Mouse (Mus musculus) CD4-positive, CD25-positive, alpha-beta regulatory T cell, adult 2 months (primary cell): ENCODE measurements around the gene Zfp385c.

Source experiments
- DNase-seq: peaks from one replicate; pipeline ENCODE4 v3.0.0-alpha.2; 2012; ENCODE audit warnings: low read depth, low spot score

The Zfp385c gene

DNA sequence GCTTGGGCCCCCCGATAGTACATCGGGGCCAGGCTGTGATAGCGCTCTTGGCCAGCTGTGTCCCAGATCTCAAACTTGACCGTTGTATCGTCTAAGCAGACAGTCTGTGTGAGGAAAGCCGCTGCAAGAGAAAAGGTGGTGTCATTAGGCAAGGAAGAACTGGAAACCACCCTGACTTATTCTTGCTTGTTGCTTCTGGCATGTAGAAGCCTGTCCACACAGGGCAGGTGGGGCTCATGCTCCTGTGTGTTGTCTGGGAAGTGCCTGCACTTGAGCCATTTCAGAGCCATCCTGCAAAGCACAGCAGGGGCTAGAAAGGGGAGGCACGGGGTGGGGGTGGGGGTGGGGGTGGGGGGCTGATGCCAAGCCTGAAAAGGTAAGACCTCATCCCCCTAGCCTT is 26.2 kb upstream of the Zfp385c start:
- no peak for DNase-seq

GRCm38 (mm10) chr11:100716649-100717048 is 24.4 kb upstream of the Zfp385c start:
- DNase-seq, result no peak

DNA sequence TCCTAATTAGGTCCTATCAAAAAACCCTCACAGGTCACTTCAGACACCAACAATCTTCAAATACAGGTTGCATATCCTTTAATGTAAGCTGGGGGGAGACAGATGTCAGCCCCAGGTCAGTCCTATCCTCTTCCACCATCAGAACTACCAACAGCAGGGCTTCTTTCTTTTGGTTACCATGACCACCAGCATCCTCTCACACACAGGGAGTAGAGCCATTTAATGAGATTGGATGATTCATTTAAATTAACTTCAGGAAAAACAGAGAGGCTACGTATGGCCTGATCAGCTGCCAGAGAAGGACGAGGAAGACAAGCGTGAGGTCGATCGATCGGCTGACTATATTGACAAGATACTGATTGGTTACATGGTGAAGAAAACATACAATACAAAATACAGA is 22.7 kb upstream of the Zfp385c start:
- no peak for DNase-seq

GRCm38 (mm10) chr11:100714534-100714915 is 22.3 kb upstream of the Zfp385c start:
- DNase-seq, result peak; percentile 85

DNA sequence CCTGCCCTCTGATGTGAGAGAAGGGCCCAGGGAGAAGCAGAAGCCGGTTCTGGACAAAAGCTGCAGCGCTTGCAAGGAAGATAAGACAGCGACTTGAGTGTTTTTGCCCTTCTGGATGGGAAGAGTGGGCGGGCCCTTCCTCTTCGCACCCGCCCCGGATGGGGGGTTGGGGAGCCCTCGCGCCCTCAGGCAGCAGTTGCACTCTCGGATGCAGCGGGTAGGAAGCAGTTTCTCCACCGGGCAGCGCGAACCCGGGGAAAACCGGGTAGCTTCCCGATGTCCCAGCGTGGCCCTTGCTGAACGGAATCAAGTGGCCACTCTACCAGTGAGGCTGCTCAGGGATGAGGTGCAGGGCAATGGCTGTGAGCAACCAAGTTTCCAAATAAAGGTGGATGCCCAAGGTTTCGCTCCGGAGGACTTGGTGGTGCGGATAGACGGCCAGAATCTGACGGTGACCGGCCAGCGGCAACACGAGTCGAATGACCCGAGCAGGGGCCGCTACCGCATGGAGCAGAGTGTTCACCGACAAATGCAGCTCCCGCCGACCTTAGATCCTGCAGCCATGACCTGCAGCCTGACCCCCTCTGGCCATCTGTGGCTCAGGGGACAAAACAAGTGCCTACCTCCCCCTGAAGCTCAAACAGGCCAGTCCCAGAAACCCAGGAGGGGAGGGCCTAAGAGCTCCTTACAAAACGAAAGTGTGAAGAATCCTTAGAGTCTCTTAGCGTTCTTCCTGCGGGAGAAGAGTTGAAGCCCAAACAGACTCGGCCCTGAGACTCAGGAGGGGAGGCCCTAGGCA is 21.7 kb upstream of the Zfp385c start, which contains the start of gene Hspb9:
Hspb9 (plus strand) TSS at position 116 of the 799 bp plus-strand sequence.
- peak; percentile 87 for DNase-seq

- no peak for DNase-seq
Measured at GRCm38 (mm10) chr11:100713174-100713573, 20.9 kb upstream of the Zfp385c start.

GRCm38 (mm10) chr11:100711783-100712615 is 19.7 kb upstream of the Zfp385c start, which contains the start of gene Kat2a:
Gene Kat2a, minus strand, starts transcription at chr11:100712465.
- DNase-seq, result peak; percentile 81

- no peak for DNase-seq
Measured at GRCm38 (mm10) chr11:100710977-100711376, 18.7 kb upstream of the Zfp385c start.

DNA sequence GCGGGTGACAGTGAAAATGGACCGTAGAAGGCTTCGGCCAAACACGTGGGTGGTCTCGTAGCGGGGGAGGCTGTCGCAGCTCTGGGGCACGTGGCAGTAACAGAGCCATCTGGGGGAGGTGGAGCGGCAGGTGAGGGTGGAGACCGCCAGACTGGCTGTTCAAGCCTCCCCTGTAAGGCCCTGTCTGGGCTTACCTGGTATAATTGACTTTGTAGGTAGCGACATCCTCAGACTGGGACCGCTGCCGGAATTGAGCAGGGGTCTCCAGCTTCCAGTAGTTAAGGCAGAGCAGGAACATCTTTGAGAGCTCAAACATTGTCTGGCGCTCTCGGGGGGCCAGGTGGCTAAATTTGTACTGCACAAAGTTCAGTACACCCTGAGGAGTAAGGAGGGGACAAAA is 18.3 kb upstream of the Zfp385c start:
- DNase-seq, result no peak

DNA sequence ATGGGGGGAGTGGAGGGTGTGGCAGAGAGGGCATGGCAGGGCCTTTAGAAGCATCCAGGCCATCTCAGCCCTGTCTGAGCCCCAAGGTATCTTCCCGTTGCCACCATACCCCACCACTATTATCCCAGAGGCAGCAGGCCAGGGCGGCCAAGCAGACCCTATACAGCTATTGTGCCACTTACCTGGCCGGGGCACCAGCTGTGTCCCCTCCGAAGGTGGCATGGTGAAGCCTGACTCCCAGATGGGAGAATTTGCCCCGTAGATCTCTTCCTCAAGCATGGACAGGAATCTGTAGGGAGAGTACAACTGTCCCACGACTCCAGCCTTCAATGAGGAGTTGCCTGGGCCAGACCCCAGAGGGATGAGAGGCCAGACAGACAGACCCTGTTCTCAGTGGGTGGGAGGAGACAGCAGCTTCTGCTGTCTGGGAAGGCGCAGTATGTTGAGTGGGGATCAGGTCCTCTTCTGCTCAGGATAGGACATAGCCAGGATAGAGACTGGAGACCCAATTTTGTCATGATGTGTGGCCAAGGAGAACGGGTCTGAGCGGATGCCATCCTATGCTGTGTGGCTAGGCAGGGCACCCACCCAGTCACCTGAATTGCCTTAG is 17.1 kb upstream of the Zfp385c start:
- DNase-seq, result no peak

- no peak for DNase-seq
Measured at GRCm38 (mm10) chr11:100705095-100705747, 13.0 kb upstream of the Zfp385c start.

GRCm38 (mm10) chr11:100703851-100704531 is 11.7 kb upstream of the Zfp385c start, which contains the start of gene Dhx58:
Gene Dhx58, minus strand, starts transcription at chr11:100704271.
- peak; percentile 79 for DNase-seq

GRCm38 (mm10) chr11:100703366-100703765 is 11.1 kb upstream of the Zfp385c start:
- DNase-seq, result peak; percentile 47

- peak; percentile 35 for DNase-seq
Measured at GRCm38 (mm10) chr11:100702906-100703305, 10.7 kb upstream of the Zfp385c start.

GRCm38 (mm10) chr11:100702081-100702851 is 10.0 kb upstream of the Zfp385c start:
- DNase-seq, result peak; percentile 90

- DNase-seq, result peak; percentile 43
Measured at GRCm38 (mm10) chr11:100701301-100701700, 9.0 kb upstream of the Zfp385c start.

GRCm38 (mm10) chr11:100700710-100701109 is 8.5 kb upstream of the Zfp385c start:
- DNase-seq, result no peak

GRCm38 (mm10) chr11:100697921-100698320 is 5.7 kb upstream of the Zfp385c start:
- DNase-seq, result no peak

GRCm38 (mm10) chr11:100694926-100695325 is 2.7 kb upstream of the Zfp385c start:
- peak; percentile 81 for DNase-seq

GRCm38 (mm10) chr11:100693154-100693553 is 899 bp upstream of the Zfp385c start:
- DNase-seq, result no peak
